Mouse (Mus musculus) brain, embryonic 18.5 days (tissue): ENCODE measurements around the gene Prdm16.

Source experiments
- DNase-seq: peaks from one replicate; pipeline ENCODE4 v3.0.0-alpha.2; 2012; ENCODE audit warnings: low read depth, low spot score

Gene Prdm16

GRCm38 (mm10) chr4:154558041-154558440, 78.6 kb downstream of the Prdm16 start:
- no peak for DNase-seq

- DNase-seq = no peak
Measured at GRCm38 (mm10) chr4:154557168-154557567, 79.5 kb downstream of the Prdm16 start.

DNA sequence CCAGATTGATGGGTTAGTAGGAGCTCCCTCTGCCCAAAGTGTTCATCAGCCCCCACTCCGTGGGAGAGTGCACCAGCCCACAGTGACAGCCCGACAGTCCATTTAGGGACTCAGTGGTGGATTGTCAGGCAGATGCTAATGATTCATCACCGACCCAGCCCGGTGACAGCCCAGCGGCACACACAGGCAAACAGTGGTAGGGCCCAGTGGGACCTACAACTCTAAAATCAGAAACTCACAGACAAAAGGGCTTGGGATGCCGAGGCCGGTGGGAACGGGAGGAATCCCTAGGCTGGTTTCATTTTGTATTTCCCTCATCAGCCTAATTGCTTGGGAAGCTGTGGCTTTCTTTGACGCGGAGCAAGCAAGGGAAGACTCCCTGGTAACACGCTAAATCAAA, 80.3 kb downstream of the Prdm16 start:
- no peak for DNase-seq

- DNase-seq = no peak
Measured at GRCm38 (mm10) chr4:154549961-154550393, 86.7 kb downstream of the Prdm16 start.

DNA sequence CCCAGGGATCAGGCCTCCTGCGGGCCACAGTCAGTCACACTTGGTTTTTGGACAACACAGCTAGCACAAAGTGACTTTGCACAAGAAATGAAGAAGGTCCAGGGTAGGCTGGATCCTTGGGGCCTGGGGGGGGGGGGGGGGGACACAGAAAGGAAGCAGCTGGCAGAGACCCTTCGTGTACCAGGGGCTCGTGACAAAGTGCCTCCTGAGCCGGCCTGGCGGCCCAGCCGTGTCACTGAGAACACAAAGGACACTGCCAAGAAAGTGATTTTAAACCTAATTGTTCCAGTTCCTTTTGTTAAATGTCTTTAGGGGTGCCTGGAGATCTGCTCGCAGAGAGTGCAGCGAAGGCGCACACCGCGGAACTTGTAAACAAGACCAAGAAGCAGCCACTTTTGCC, 87.2 kb downstream of the Prdm16 start:
- DNase-seq = no peak

- DNase-seq = no peak
Measured at GRCm38 (mm10) chr4:154547176-154547855, 89.4 kb downstream of the Prdm16 start.

DNA sequence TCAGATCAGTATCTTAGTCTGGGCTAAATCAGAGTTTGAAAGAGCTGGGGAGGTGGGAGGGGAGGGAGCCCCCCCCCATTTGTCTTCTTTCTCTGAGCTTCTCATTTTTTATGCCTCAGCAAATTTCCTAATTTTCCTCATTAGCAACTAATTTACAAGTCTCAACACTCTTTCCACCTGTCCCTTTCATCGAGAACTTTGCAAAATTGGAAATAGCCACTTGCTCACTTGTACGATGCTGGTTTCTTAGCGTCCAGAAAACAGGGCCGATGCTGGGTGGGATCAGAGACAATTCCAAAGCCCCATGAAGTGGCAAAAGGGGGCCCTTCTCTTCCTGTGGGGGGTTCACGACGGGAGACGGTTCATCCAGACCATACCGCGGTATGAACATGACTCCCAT, 91.4 kb downstream of the Prdm16 start:
- DNase-seq = no peak

GRCm38 (mm10) chr4:154543921-154544320, 92.8 kb downstream of the Prdm16 start:
- DNase-seq = no peak

GRCm38 (mm10) chr4:154543128-154543527, 93.5 kb downstream of the Prdm16 start:
- no peak for DNase-seq

- no peak for DNase-seq
Measured at GRCm38 (mm10) chr4:154542568-154542967, 94.1 kb downstream of the Prdm16 start.

GRCm38 (mm10) chr4:154541632-154542276, 94.9 kb downstream of the Prdm16 start:
- no peak for DNase-seq

- DNase-seq = no peak
Measured at GRCm38 (mm10) chr4:154540671-154541070, 96.0 kb downstream of the Prdm16 start.

GRCm38 (mm10) chr4:154539703-154540102, 97.0 kb downstream of the Prdm16 start:
- no peak for DNase-seq

DNA sequence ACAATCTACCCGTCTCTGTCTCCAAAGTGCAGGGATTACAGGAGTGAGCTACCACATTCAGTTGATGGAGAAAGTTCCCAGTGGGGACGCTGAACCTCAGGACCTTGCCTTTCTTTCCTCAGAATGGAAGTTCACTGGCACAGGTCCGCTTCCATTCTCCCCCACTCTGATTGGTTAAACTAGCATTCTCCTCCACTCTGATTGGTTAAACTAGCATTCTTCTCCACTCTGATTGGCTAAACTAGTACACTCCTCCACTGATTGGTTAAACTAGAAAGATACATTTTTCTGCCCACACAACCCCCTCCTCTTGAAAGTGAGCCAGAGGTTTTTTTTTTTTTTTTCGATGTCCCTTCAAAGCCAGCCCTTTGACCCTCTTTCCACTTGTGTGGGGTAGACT, 97.9 kb downstream of the Prdm16 start:
- no peak for DNase-seq

GRCm38 (mm10) chr4:154536110-154536509, 100.6 kb downstream of the Prdm16 start:
- DNase-seq = no peak

DNA sequence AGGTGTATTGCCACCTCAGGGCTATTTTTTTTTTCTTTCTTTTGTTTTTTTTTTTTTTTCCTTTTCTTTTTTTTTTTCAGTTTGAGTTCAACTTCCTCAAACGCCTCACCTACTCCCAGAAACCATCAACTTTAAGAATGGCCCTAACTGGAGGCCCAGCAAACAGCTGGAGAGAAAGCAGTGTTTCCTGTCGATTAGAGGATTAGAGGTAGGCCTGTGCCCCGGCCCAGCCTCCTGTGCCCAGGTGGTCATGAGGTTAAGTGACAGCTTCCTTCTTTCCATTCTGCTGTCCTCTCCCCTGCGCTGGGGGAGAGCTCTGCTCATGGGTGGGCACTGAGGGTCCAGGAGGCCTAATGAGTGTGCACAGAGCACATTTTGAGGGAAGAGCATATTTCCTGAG, 105.3 kb downstream of the Prdm16 start:
- no peak for DNase-seq

DNA sequence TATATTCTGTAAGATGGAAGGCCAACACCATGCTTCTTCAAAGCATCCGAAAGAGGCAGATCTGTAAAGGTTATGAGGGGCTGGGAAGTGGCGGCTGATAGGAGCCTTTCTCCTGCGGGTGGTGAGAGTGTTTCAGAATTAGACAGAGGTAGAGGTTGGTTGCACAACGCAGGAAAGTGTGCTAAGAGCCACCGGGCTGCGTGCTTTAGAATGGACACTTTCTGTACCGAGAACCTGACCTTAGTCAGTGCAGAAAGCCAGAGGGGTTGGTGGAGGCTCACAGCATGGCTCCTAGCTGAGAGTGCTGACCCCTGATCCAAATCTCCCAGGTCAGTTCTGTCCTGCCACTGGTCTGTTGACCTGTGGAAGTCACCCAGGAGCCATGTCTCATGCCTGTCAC, 106.3 kb downstream of the Prdm16 start:
- DNase-seq = no peak

DNA sequence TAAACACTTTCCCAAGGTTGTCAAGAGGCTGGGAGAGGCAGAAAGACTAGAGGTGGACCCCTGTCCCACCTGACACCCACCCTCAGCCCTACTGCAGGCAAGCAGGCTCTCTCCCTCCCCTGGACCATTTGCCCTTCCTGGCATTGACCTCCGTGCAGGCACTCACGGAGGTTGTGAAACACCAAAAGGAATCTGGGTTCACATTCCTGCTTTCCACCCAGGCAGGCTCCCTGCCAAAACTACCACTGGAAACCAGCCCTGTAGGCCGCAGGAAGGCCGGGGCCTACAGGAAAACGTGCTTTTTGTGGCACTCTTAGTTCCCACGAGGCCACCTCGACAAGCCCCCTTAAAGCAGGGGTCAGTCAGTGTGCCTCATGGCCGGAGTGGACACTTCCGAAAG, 109.2 kb downstream of the Prdm16 start:
- no peak for DNase-seq

DNA sequence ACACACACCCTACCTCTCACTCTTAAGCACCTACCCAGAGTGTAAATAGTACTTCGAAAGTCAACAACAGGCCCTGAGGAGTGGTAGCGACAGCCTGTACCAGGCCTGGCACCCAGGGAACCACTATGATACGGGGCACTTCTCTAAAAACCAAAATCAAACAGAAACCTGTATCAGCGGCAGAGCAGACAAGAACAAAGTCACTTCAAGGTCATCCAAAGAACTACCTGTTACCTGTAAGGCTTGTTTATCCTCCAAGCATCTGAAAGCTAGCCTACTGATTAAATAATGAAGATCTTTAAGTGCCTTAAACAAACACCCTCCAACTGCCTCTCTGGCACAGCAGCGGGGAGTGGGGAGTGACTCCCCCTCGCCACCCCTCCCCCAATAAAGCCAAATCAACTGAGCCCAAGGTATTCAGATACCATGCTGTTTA, 110.3 kb downstream of the Prdm16 start:
- DNase-seq = no peak

GRCm38 (mm10) chr4:154523898-154524297, 112.8 kb downstream of the Prdm16 start:
- DNase-seq = no peak

- DNase-seq = no peak
Measured at GRCm38 (mm10) chr4:154521881-154522676, 114.6 kb downstream of the Prdm16 start.

DNA sequence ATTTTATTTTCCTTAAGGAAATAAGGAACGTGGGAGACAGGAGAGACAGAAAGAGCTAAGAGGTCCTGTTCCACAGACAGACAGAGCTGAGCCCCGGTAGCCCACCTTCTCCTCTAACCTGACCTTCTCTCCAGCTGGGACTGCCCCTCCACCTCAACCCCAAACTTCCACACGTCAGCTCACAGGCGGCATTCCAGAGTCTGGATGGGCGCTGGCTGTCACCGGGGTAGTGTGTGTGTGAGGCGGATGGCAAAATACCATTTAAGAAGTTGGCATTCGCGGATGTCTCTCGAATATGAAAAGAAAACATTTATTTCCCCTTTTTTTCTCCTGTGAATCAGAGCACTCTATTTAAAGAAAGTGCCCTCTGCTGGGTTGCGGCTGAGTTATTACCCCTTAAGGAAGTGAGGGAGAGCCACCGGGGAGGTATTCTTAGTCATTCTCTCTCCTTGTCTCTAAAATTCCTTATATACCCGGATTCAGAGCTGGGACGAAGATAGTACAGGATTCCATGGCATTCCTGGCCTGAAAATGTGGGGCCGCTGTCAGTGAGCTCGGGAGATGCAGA, 117.1 kb downstream of the Prdm16 start:
- no peak for DNase-seq
